Mouse (Mus musculus) testis, postnatal 14 days (tissue): ENCODE results near the gene Ctdnep1.
"Not testable (repeated sequence)": the region's sequence is repeated elsewhere in the genome, so short reads cannot be mapped to it uniquely, and the experiment has no call there.

ENCODE experiments used
- DNase-seq: peaks from one replicate; pipeline ENCODE4 v3.0.0; 2021; ENCODE audit warnings: low spot score

The Ctdnep1 gene

DNA sequence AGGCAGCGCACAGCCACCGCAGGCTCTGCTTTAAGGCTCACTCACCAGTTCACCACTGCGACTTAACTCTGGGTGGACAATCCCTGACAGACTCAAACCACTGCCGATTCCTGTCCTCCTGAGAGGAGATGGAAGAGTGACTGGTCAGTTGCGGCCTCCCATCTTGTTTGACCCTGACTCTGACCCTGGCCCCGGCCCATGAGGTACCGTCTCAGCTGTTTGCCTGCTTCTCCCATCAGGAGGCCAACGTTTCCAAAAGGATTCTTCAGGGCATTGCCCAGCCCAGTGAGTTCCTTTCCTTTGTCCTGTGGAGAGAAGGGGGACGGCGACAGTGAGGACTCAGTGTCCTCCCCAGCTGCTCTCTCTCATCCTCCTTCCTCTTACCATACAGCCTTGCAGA, 30.0 kb downstream of the Ctdnep1 start:
- no peak for DNase-seq

DNA sequence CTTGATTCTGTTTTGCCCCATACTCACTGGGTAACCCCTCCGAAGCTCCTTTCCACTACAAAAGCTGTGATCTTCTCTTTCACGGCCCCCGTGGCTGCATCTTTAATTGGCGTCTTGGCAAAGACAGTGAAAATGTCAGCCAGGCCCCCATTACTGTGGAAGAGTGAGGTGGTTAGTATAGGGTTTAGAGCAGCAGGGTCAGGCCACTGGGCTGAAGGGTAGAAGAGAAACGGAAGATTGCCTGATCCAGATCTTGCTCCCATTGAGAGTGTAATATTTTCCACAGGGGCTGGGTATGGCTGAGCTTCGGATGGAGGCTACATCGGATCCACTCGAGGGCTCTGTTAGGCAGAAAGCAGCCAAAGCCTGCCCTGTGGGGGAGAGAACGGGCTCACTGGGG, 32.0 kb downstream of the Ctdnep1 start:
- DNase-seq, result no peak

DNA sequence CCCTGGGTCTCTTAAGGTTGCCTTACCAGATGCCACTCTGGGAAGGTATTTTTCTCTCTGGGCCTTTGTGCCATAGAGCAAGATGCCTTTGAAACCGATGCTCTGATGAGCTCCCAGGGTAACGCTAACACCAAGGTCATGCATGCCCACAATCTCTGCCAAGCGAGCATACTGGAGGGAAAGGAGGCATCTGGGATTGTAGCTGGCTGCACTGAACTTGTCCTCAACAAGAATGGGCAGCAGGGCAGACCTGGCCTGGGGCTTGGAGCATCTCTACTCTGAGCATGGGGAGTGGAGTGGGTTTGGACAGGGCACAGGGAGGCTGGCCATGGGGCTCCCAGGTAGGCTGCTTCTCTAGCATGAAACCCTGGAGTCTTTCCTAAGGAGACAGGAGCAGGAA, 32.5 kb downstream of the Ctdnep1 start:
- no peak for DNase-seq

DNA sequence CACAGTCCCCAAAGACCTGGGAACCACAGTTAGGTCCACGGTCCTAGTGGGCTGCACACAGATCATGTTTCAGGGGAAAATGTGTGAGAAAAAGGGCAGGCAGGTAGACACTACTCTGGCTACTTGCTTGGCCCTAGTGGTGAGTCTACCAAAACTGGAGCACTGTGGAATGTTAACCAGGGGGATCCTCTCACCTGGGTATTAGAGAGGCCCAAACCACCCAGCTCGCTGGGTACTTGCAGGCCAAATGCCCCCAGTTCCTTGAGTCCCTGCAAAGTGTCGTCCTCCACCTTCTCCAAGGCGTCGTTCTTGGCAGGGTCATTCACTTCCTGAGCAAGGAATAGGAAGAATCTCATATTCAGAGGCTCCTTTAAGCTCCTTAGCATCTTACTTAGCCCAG, 33.1 kb downstream of the Ctdnep1 start:
- DNase-seq, result no peak

DNA sequence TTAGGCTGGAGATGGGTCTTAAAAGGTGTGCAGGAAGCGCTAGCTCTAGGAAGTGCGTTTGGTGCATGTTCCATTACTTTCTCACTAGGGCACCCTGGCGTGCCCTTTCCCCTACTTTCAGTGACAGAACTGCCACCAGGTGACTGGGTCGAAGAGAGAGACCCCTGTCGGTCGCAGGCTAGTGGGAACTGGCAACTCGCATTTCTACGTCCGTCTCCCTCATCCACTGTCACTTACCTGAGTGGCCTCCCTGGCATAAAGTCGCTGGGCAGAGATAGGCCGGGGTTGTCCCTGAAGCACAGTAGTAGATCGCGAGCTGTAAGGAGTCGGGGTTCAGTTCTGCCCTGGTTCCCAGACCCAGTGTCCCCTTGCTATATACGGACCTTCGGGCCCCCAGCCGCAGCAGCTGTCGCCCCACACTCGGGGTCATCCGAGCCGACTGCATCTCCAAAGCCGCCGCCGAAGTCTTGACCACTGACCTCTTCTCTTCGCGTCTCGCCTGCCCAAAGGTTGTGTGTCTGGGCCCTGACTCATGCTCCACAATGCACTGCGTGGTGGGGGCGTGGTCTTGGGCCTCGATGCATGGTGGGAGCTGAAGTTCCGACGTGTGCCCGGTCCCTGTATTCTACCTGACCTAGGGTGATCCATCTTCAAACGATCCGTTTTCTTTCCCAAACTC, 34.1 kb downstream of the Ctdnep1 start, which contains the start of gene Acadvl:
Acadvl (minus strand) TSS at position 532 of the 679 bp plus-strand sequence.
- peak; percentile 86 for DNase-seq

DNA sequence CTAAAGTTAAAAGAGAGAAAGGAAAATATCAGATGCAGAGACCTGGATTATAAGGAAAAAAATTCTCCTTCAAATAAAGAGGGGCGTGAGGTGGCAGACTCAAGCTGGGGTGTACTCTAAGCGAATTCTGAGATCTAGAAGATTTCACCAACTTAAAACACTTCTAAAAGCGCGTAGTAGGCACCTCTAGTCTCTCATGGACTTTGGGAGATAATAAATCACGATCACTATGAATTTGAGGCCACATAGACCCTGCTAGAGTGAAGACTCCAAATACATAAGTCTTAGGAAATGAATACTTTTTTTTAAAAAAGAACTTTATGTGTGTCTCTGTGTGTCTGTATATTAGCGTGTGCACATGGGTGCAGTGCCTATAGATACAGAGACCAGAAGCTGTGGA, 34.7 kb downstream of the Ctdnep1 start:
- DNase-seq, result no peak

DNA sequence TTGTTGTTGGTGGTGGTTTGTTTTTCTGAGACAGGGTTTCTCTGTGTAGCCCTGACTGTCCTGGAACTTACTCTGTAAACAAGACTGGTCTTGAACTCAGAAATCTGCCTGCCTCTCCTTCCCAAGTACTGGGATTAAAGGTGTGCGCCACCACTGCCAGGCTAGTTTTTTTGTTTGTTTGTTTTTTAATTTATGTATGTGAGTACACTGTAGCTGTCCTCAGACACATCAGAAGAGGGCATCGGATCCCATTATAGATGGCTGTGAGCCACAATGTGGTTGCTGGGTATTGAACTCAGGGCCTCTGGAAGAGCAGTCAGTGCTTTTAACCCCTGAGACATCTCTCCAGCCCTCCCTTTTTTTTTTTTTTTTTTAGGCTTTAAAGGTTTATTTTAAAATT, 35.2 kb downstream of the Ctdnep1 start:
- not testable (repeated sequence) for DNase-seq

DNA sequence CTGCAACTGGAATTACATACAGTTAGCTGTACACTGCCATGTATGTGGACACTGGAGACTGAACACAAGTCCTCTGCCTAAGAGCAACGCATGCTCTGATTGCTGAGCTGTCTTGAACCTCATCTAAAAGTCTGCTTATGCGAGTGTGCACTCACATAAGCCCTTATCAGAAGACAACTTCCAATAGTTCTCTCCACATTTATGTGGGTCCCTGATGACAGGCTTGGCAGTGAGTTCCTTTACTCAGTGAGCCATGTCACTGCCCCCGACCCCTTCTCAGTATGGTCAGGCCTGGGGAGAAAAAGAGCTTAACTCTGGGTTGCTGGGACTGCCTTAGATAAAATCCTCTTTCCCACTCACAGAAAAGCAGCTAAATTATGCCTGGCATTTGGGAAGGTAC, 35.7 kb downstream of the Ctdnep1 start, which contains the start of gene Dlg4:
Dlg4 (plus strand) TSS at position 274 of the 400 bp plus-strand sequence.
- DNase-seq, result no peak

DNA sequence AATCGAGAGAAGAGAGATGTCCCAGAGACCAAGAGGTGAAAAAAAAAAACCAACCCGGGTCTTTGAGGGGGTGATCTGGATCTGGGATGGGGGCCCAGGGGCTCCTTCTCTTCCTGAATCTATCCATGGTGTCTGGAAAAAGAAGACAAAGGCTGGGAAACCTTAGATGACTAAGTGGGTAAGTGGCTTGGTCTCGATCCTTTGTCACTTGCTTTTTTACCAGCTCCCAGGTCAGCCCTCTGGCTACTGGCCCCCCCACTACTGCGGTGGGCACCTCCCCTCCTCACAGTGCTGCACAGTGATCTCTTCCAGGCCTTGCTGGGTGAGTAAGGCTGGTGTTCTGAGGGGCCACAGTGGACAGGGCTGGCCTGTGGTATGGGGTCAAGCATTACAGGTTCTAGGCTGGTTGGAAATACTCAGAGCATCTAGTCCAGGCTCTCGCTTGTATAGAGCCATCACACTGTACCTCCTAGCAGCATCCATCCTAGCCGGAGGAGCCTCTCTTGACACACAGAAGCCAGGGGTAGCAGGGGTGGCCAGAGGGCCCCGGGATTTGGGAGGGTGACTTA, 36.3 kb downstream of the Ctdnep1 start:
- no peak for DNase-seq

DNA sequence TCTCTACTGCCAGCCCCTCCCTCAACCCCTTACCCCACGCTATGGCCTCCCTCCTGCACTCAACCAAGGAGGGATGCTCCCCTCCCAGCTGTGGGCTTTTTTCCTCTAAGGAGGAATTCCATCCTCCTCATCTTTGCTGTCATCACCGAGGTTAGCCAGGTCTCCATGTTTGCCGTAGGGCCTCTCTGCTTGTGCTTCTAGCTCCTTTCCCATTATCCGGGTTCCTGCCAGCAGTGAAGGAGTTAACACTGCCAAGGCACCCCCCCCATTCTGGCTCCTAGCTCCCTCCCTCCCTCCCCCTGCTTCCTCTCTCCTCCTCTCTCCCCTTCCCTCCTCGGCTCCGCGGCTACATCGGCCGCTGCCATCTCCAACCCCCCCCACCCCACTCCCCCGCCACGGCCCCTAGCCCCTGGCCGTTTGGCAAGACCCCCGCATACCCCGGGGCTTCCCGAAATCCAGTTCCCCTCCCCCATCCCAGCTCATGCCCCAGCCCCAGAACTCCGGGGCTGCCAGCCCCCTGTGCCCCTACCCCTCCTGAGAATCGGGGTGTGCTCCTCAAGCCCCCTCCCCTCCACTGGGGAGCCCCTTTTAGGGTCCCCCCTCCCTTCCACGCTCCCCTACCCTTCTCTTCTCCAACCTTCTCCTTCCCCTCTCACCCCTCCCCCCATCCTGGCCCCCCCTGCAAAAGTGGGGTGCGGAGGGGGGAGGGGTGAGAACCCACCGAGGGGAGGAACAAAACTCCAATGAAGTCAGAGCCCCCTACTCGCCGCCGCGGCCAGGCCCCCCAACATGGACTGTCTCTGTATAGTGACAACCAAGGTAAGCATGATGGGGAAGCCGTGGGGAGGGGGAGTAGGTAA, 37.4 kb downstream of the Ctdnep1 start:
- no peak for DNase-seq

DNA sequence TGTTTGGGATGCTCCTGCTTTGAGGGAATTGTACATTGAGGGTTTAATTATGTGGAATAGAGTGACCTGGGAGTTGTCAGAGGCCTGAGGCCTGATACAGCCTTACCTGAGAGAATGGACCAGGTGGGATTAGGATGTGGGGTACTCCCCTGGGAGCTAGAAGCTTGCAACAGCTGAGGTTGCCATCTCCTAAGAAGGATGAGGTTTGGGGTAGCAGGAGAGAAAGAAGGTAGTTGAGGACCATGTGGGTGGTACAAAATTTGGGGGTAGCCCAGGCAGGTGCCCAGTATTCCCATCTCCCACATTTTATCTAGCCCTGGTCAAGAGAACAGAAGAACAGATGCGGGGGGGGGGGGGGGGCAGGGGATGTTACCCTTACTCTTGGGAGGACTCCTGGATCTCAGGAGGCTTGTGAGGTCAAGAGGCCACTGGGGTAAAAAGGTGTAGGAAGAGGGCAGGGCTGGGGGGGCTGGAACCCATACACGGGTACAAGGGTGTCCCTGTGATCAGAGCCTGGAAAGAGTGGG, 38.6 kb downstream of the Ctdnep1 start:
- DNase-seq, result no peak

DNA sequence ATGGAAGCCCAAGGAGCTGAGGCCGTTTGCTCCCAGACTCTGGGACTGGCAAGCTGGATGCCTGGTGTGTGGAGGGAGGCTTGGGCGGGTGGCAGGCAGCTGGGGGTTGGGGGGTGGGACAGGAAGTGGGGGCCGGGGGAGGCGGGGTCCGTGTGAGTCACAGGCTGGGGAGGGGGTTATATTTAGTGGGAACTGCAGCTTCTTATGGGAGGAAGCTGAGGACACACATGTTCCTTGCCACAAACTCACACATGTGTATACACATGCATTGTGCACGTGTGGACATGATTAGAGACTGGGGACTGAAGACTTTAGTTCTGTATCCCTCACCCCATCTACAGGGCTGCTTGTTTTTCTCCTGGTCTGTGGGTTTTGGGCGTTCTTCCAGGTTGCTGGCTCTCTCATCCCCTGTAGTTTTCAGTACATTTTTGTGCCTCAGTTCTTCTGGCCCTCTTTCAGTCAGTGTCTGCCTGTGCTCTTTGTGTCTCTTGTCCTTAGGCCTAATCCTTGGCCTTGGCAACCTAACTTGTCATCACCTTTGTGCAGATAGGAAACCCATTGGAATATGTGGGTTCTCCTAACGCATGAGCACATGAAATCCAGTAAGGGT, 39.2 kb downstream of the Ctdnep1 start:
- DNase-seq, result no peak

DNA sequence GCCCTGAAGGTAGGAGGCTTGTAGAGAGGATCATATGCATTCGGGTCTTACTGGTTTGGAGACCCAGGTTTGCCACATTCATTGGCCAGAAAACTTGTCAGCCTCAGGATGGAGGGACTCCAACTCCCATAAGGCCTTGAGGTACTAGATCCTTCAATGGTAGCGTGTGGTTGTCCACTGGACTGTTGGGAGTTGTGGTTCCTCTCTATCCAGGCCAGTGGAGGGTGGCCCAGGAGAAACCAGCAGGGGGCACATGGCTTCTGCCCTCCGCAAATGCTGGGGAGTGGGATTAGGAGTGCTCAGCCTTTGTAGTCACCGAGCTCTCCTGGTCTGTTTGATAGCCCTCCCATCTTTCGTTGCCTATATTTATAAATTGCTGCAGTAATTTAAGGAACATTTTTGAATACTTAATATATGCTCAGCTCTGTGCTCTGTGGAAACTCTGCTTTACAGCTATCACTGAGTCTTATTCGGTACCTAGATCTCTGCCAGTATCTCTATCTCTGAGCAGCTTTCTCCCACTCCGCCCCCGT, 39.8 kb downstream of the Ctdnep1 start:
- peak; percentile 87 for DNase-seq

DNA sequence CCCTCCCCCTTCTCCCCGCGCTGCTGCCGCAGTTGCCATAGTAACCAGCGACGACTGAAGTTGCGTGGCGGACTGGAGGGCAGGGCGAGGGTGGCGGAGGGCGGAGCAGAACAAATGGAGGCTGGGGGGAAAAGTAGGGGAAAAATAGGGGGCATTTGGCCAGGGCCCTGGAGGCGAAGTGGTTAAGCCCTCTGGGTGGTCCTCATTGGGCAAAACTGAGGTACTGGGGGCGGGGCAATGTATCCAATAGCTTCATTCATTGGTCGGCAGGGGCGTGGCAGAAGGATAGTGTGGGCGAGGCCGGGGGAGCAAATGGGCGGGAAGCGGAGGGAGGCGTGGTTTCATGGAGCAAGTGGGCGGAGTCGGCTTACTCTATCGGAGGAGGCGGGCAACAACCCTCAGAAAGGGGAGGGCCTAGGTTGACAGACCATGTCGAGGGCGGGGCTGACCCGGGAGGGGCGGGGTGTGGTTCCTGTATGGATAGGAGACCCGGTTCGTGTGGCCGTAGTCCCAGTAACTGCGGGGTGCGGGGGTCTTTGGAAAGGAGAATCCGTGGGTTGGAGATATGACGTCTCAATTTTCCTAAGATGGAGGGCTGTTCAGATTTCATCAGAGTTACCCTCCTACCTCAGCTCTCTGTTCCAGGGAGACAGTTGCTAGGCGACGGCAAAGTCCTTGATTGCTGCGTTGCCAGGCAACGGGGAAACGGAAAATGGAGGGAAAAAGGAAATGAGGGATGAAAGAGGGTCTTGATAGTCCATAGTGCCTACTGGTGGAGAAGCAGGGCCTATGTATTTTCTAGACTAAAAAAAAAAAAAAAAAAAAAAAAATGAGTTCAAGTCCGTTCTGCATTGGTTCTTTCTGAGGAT, 40.5 kb downstream of the Ctdnep1 start:
- peak; percentile 98 for DNase-seq

DNA sequence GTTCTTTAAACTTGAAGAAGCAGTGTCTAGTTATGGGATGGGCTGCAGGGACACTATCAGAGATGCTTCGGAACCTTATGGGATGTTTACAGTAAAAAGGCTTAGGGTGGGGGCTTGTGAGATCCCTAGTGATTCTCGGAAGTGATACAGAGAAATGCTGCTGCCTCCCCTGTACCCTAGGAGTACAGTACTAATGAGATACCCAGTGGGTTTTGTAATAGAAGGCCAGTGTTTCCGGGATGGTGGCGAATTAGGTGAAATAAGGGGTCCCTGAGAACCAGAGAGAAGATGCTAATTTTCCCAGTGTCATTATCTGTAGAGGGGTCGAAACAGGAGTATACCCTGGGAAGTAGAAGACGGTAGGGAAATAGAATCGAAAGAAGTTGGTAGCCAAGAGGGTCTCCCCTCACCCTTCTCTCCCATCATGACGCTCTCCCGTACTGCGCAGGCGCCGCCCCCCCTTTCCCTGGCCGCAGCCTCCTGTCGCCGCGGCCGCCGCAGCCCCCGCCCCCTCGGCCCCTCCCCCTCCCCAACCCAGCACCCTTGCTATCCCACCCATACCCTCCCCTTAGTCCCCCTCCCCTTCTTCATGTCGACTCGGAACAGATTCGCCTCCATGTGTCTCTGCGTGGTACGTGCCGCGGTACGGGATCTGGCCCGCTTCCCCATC, 42.7 kb downstream of the Ctdnep1 start:
- no peak for DNase-seq

DNA sequence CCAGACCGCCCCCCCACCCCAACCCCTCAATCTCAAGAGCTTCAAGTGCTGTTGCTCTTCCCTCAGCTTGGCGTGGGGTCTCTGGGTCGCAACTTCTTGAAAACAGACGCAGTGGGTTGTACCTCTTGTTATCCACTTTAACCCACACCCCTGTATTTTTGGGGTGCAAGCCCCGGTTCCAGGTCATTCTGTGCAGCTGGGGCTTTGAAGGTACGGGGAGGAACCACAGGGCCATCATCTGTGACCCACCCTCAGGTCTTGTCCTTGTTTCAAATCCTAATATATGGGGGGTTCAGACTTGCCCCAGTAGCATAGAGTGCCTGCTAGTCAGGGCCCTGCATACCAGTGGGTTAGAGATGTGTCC, 43.2 kb downstream of the Ctdnep1 start:
- no peak for DNase-seq

DNA sequence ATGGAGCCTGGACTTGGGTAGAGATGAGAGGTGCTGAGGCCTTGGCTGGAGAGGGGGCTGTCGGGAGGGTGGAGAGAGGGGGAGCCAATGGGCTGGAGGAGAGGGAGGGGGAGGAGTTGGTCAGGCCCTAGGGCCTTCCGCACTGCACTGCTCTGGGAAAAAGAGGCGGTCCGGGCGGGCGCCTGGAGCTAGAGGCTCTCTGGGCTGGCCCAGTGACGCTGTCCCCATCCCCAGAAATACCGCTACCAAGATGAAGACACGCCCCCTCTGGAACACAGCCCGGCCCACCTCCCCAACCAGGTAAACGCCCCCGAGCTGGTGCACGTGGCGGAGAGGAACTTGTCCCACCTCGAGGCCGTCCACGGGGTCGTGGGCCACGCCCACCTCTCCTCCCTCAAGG, 45.7 kb downstream of the Ctdnep1 start:
- DNase-seq, result peak; percentile 72

DNA sequence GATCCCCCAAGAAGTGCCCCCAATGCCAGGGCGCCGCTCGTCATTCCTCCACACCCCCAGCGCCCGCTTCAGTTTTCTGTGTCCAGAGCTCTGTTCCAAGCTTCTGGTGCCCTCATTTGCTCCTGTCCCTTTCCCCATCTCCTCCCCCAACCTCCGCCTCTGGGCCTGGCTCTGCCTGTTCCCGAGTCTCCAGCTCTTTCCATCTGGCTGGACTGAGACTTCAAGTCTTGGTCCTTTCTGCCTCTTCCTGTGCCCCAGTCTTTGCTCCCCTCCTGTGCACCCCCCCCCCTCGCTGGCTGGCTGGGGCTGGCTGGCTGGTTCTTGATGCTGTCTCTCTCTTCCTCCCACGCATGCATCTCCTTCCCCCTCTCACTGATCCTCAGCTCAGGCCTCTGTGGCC, 46.4 kb downstream of the Ctdnep1 start:
- peak; percentile 54 for DNase-seq

DNA sequence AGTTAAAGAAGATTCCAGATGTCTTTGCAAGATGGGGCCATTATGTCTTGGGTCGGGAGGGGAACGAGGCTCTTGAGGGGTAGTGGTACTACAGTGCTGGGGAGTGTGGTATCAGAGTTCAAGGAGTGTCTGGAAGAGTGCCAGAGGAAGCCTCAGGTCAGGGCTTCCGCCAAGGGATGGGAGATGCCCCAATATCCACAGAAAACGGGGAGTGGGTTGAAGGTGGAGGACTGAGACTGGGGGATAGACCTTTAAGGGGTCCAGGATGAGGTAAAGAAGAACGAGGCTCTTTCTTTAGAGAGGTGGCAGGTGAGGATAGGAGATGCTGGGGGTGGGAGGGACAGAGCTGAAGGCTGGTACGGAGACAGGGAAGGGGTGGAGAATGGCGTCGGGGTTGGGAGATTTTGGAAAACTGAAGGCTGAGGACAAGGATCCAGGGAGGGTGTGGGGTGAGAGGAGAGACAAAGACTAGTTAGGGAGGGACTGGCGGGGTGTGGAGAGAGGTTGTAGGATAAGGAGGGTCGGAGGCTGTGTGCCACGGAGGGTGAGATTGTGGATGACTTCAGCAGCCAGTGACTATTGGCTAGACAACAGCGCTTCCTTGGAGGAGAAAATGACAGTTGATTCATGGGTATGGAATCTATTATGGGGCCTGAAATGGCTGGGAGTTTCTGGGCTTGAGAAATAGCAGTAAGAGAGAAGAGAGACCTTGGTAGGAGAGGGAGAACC, 47.6 kb downstream of the Ctdnep1 start:
- DNase-seq, result no peak
